Mouse (Mus musculus): Measurements from ENCODE around the gene Wnk4. TPM values are rescaled to one million over a fixed set of nuclear protein-coding genes. Genes with fewer than 3 reads are reported as not detected.
A peak's percentile ranks its signal among the peaks of the same experiment; 100 is the strongest.

The Wnk4 gene
- 10 to 100 TPM; 11.1 to 12.2 (median 11.6) TPM for total RNA-seq (2022)

GRCm38 (mm10) chr11:101259948-101260825, at the start of gene Wnk4:
TSS of gene Wnk4 (plus strand) at chr11:101260567.
- DNase-seq (ENCODE audit: low spot score in 2 of 2) = no peak

DNA sequence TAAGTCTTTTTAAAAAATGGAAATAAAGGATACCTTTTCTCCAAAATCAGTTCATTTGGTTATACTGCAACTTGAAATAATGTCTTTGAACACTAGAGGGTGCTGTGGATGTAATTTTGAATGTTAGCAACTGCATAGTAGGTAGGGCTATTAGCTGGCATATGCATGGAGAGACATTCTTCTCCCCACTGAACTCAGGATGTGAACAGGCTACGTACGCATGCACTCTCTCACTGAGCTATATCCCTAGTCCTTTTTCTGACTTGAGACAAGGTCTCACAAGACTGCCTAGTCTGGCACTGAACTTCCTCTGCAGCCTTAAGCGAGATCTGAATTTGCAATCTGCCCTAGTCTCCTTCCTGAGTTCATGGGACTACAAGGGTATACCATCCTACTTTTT, 48.4 kb upstream of the Wnk4 start:
- no peak for DNase-seq (ENCODE audit: low spot score in 2 of 2)

- DNase-seq (ENCODE audit: low spot score in 2 of 2) = no peak
Measured at GRCm38 (mm10) chr11:101216936-101217335, 43.4 kb upstream of the Wnk4 start.

DNA sequence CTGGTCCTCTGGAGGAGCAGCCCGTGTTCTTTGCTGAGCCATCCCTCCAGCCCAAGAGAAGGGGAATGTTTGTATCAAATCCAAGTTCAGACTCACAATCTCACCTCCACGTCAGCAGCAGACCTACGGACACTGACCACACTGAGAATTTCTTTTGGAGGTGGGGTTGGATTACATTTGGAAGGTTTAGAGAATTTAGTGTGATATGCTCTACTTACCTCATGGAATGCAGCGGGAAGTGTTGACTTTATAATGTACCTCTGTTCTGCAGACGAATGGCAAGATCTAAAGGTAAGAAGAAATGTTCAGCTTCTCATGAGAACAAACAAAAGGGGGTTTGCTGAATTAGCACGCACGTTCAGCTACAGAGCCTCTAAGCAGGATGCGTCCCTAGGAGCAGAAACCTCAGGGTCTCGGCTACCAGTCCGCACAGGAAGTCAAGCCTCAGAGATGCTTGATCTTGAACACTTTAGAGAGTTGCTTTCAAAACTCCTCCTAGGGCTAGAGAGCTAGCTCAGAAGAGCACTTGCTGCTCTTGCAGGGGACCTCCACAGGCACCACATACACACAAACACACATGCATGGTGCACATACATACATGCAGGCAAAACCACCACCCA, 41.8 kb upstream of the Wnk4 start:
- no peak for DNase-seq (ENCODE audit: low spot score in 2 of 2)

DNA sequence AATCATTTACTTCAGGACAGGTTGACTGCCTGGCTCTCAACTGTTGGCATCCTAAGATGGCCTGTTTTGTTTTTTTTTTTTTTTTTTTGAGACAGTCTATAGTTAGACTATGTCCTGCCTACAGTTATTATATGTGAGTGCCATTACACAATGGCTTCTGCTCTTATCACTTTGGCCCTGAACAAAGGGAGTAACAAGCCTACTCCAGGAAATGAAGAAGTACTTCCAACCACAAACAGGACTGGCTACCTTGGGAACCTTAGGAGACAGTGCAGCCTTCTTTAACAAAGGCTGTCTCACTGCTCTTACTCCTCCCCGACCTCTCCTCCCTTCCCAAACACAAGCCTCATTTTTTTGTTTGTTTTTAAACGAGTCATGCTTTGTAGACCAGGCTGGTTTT, 39.5 kb upstream of the Wnk4 start:
- DNase-seq (ENCODE audit: low spot score in 2 of 2) = no peak

DNA sequence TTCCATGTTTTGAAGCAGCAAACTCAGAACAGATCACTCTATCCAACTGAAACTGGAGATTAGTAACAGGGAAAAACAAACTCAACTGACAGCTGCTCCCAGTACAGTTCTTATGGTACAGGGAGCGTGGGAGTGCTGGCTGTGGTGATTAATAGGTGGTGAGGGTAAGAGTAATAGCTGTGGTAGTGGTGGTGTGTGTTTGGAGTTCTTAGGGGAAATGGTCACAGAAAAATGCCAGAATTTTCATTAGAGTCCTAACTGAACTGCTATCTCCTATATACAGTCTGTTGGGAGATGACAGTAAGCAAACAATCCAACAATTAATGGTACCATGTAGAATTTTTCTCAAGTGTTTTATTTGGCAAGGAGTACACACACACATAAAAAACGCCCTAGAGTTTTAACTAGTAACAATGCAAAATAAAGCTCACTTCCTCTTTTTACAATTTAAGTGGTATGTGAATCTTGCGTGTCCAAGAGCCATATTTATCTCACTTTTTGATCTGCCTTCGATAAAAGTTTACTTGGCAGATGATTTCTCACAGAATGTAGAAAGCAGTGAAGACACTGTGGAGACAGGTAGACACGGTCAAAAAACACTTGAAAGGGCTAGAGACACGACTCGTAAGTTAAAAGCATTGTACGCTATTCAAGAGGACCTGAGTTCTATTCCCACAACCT, 38.9 kb upstream of the Wnk4 start:
- DNase-seq (ENCODE audit: low spot score in 2 of 2) = no peak

DNA sequence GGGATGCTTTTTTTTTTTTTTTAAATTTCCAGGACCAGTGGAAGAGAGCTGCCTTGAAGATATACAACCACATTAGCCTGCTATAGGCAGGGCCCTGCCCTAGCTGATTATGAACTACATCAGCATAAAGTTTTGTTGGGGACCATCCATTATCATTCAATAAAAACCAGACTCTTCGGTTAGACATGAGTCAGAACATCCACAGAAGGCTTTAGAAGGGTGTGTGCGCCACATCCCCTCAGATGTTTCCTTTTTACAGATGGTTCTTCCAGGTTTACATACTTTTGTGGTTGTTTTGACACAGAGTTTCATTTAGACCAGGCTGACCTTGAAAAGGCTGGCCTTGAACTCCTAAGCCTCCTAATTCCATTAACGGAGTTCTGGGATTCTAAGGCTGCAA, 36.0 kb upstream of the Wnk4 start:
- DNase-seq (ENCODE audit: low spot score in 2 of 2) = no peak

GRCm38 (mm10) chr11:101225331-101226064, 34.9 kb upstream of the Wnk4 start:
- DNase-seq (ENCODE audit: low spot score in 2 of 2) = no peak

DNA sequence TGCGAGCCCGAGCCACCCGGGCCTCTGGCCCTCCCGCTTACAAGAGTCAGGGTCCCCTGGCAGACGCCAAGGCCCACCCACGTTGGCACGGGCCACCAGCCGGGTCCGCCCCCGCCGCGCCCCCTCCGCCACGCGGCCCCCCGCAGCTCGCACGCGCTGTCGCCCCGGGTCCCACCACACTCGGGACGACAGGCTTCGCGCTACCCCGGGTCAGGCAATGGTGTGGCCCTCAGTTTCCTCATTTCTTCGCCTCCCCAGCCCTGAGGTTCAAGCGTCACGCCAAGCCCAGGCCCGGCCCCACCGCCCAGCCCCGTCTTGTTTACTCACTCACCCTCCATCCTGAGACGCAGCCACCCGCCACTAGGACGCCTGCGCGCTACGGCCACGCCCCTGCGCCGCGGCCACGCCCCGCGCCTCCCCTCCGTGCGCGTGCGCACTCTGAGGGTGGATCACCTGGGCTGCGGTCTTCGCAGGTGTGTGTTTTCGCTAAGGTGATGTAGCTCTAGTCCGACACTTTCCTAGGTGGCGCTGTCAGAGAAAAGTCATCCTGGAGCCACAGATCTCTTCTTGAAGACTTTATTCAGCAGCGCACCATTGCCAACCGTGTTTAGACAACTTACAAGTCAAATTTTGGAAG, 34.2 kb upstream of the Wnk4 start, which contains the start of gene Ezh1:
Gene Ezh1 (minus strand): TSS at position 399 of the 637 bp plus-strand sequence.
- peak; percentile 82 to 89 for DNase-seq (ENCODE audit: low spot score in 2 of 2)

DNA sequence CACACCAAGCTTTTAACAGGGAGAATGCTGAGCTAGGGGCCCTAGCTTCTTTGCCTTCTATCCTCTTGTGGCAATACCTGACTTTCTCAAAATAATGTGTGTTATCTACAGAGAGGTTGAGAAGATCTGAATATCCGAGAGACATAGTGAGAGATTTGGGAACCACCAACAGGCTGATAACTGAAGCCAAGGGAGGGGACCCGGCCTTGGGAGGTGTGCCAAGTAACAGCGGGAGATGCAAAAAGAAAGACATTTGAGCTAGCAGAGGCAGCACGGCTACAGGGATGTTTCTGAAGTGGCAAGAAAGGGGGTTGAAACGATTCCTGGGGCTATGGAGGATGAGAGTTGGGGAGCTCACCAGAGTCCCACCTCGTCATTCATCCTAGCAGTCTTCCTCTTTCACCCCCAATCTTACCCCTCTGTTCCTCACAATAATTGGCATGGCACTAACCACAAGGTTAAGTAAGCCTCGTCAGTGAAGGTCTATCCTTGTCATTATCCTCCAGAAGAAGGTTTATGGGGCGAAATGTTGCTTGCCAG, 30.9 kb upstream of the Wnk4 start:
- no peak for DNase-seq (ENCODE audit: low spot score in 2 of 2)

DNA sequence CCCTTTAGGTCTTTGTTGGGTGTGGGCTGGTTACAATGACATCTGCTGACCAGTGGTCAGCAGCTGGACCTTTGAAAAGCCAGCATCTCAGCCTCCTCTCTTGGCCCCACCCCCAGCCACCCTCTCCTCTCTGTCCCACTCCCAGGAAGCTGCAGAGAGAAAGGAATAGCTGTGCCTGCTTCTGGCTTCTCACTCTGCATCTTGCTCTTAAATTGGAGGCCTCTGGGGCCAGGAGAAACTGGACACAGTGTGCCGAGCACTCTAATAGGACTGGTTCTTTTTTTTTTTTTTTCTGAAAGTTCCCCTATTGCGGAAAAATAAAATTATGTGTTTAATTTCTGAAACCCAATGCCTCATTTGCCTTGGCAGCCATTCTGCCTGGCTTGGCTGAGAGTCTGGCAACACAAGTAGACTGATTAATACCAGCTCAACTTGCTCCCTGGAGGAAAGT, 30.3 kb upstream of the Wnk4 start:
- no peak for DNase-seq (ENCODE audit: low spot score in 2 of 2)

DNA sequence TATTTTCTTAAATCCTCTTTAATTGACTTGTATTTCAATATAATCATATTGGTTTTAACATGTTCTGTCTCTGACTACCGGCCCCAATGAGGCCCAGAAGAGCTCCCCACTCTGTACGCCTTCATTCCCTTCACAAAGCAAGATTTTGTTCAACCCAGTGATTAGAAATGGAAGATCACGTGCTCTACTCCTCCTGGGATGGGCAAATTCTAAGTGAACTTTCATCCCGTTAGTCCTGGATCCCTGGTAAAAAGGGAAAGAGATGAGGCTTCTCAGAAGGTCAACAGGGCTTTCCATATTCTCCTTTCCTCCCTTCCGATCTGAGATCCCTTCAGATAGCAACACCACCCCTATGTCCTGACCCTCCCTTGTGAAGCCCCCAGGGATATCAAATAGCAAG, 29.8 kb upstream of the Wnk4 start:
- no peak for DNase-seq (ENCODE audit: low spot score in 2 of 2)

GRCm38 (mm10) chr11:101230991-101231871, 29.1 kb upstream of the Wnk4 start:
- no peak for DNase-seq (ENCODE audit: low spot score in 2 of 2)

DNA sequence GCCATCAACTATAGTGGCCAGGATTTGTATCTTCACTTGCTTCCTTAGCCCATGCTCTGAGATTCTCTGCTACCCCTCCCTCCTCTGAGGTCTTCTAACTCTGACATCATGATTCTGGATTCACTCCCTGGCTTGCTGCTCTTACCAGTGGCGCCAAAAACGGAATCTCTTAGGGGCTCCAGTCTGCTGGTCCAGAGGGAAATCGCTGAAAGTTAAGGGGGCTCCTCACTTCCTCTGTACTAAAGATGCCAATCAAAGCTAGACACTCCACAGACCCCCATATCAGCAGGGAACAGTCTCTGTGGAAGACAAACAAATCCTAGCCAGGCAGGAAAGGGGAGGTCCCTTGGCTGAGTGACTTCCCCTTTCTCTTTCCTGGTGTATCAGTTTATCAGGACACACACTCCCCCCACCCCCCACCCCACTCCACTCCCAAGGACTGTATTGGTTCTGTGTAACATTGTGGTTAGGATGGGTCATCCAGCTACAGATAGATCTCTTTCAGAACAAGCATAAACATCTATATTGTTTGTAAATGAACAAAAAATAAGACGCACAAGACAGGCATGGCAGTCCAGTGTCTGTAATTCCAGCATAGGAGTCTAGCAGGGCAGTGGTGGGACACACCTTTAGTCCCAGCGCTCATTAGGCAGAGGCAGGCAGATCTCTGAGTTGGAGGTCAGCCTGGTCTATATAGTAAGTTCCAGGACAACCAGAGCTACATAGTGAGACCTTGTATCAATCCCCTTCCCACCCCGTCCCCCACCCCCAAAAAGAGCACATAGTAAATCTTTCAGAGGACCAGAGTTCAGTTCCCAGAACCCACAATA, 28.1 kb upstream of the Wnk4 start:
- DNase-seq (ENCODE audit: low spot score in 2 of 2) = no peak

DNA sequence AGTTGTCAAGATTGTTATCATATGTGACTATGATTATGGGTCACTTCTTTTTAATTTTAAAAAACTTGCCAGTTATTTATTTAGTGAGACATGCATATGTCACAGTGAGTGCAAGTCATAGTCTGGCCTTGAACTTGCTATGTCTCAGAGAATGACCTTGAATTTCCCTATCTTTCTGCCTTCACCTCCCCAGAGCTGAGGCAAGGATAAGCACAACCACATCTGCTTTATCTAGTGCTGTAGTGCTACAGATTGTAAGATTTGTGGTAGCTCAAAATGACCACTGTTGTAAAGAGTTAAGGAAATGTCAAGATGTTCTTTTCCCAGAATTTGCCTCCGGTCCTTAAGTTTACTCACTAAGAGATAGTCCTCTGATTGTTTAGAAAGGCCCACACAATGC, 27.1 kb upstream of the Wnk4 start:
- DNase-seq (ENCODE audit: low spot score in 2 of 2) = no peak

GRCm38 (mm10) chr11:101234124-101234523, 26.2 kb upstream of the Wnk4 start:
- DNase-seq (ENCODE audit: low spot score in 2 of 2) = no peak

- no peak for DNase-seq (ENCODE audit: low spot score in 2 of 2)
Measured at GRCm38 (mm10) chr11:101235429-101235828, 24.9 kb upstream of the Wnk4 start.

GRCm38 (mm10) chr11:101236782-101237181, 23.6 kb upstream of the Wnk4 start:
- DNase-seq (ENCODE audit: low spot score in 2 of 2) = no peak

Measured in left cerebral cortex, adult 8-10 months (tissue).